Mouse (Mus musculus): ENCODE measurements at regions not wholly inside any gene's neighbourhood (a gene's known extent, or its start where the extent isn't known, plus 50 kb on each side); places are given as distances from the start of the nearest gene placed in this dataset.
A peak's percentile ranks its signal among the peaks of the same experiment; 100 is the strongest.

DNA sequence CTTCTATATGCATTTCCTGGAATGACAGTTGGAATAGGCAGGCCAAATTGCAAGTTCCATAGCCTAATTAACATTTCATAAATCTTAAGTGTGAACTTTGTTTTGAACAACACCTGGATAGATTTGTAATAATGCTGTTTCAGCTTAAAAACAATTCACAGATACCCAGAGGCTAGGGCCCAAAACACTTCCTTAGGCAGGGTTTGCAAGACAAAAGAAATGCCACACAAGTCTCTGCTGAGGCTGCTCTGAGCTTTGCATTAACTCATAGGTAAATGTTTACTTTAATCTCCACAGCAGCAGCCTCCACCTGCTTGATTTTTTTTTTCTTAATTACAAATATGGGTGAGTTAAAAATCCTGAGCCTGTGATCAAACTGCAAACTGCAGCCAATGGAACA is 118.4 kb downstream of the Gnat3 start:
- no peaks in the 10 kb centered on the region for H3K27me3 ChIP-seq (ENCODE audit: insufficient read depth, low read length)
- no peak overlapping the region for H3K4me2 ChIP-seq (ENCODE audit: low read depth, low read length, poor library complexity, severe bottlenecking)
- no peak overlapping the region for H3K9ac ChIP-seq (replicated peaks; ENCODE audit: low read length, poor library complexity, severe bottlenecking)
- H3K4me1 ChIP-seq (ENCODE audit: insufficient read depth, low read length), result no peaks in the 10 kb centered on the region
- no peaks in the 10 kb centered on the region for H3K36me3 ChIP-seq (ENCODE audit: insufficient read depth, low read length)
- TF ChIP-seq CTCF (IDR thresholded peaks at IDR 0.05), result no peak
- H3K27ac ChIP-seq (ENCODE audit: low read depth, low read length), result no peak overlapping the region
- ATAC-seq (ENCODE audit: low FRiP score), result no peak
- DNase-seq (ENCODE audit: low spot score), result no peak
- H3K9me3 ChIP-seq (ENCODE audit: low read length), result no peaks in the 10 kb centered on the region
- no peak overlapping the region for H3K4me3 ChIP-seq (ENCODE audit: low read depth, low read length)

DNA sequence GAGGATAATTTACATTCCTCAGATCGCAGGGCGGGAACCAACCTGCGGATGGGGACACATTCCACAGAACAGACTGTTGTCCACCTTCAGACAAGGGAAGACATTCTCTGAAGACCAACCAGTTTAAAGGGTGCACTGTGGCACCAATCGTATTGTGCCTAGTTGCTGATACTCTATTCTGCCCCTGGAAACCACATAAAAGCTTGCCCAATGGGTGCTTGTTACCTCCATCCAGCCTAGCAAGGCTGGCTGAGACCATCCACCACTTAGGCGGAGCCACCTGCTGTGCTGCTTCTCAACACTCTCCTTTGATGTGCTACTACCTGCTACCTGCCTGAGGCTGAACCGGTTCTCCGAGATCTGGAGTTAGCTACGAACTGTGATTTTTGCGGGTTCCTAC is 119.9 kb downstream of the Gnat3 start:
- no peak overlapping the region for H3K4me2 ChIP-seq (ENCODE audit: low read depth, low read length, poor library complexity, severe bottlenecking)
- H3K9ac ChIP-seq (replicated peaks; ENCODE audit: low read length, poor library complexity, severe bottlenecking), result no peak overlapping the region
- H3K27ac ChIP-seq (ENCODE audit: low read depth, low read length), result no peak overlapping the region
- no peaks in the 10 kb centered on the region for H3K27me3 ChIP-seq (ENCODE audit: insufficient read depth, low read length)
- no peaks in the 10 kb centered on the region for H3K9me3 ChIP-seq (ENCODE audit: low read length)
- ATAC-seq (ENCODE audit: low FRiP score), result no peak
- WGBS, result 82% methylated on average over 9 of the region's 9 CpGs
- H3K4me3 ChIP-seq (ENCODE audit: low read depth, low read length), result no peak overlapping the region
- no peak for DNase-seq (ENCODE audit: low spot score)
- H3K4me1 ChIP-seq (ENCODE audit: insufficient read depth, low read length), result no peaks in the 10 kb centered on the region
- H3K36me3 ChIP-seq (ENCODE audit: insufficient read depth, low read length), result no peaks in the 10 kb centered on the region
- no peak for TF ChIP-seq CTCF (IDR thresholded peaks at IDR 0.05)

DNA sequence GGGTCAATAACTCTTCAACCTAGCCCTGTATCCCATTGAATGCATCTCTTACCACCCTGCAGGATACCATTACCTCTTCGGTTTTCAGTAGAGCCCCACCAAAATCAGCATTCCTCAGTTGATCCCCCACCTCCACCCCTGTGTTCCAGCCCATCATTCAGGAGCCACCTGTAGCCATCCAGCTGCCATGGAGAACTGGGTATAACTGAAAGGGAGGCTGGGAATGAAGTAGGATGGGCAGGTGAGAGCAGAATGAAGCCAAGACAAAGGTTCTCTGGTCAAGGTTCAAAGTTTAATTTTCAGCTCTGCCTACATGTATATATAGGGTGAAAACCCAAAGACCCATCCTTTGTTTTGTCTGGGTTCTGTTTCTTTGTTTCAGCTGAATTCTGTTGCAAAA is 121.4 kb downstream of the Gnat3 start:
- TF ChIP-seq CTCF (IDR thresholded peaks at IDR 0.05), result no peak
- WGBS, result 93% methylated on average over 1 of the region's 1 CpGs
- H3K4me1 ChIP-seq (ENCODE audit: insufficient read depth, low read length), result no peaks in the 10 kb centered on the region
- no peaks in the 10 kb centered on the region for H3K27me3 ChIP-seq (ENCODE audit: insufficient read depth, low read length)
- no peak overlapping the region for H3K4me2 ChIP-seq (ENCODE audit: low read depth, low read length, poor library complexity, severe bottlenecking)
- H3K36me3 ChIP-seq (ENCODE audit: insufficient read depth, low read length), result no peaks in the 10 kb centered on the region
- no peaks in the 10 kb centered on the region for H3K9me3 ChIP-seq (ENCODE audit: low read length)
- ATAC-seq (ENCODE audit: low FRiP score), result no peak
- H3K4me3 ChIP-seq (ENCODE audit: low read depth, low read length), result no peak overlapping the region
- H3K9ac ChIP-seq (replicated peaks; ENCODE audit: low read length, poor library complexity, severe bottlenecking), result no peak overlapping the region
- no peak for DNase-seq (ENCODE audit: low spot score)
- H3K27ac ChIP-seq (ENCODE audit: low read depth, low read length), result no peak overlapping the region

DNA sequence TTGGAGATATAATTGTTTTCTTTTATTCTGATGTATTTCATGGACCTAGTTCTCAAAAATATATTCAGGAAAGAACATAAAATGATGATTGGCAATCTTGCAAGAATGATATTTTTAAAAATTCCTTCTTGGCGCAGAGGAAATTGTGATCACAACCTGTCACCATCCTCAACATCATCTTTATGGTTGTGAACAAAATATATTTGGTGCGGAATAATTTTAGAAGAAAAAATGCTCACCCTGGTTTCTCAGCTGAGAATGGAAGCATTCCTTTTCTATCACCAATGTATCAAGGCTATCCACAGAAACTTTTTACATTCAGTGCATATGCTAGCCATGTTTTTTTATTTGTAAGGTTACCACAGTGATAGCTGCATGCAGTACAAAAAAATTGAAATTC is 123.1 kb downstream of the Gnat3 start:
- Histone ChIP-seq H3K27me3 (ENCODE audit: insufficient read depth, low read length) (no peaks in the 10 kb centered on the region), H3K4me2 (ENCODE audit: low read depth, low read length, poor library complexity, severe bottlenecking) (no peak overlapping the region), H3K4me3 (ENCODE audit: low read depth, low read length) (no peak overlapping the region), H3K27ac (ENCODE audit: low read depth, low read length) (no peak overlapping the region), H3K9ac (replicated peaks; ENCODE audit: low read length, poor library complexity, severe bottlenecking) (no peak overlapping the region), H3K4me1 (ENCODE audit: insufficient read depth, low read length) (no peaks in the 10 kb centered on the region), H3K9me3 (ENCODE audit: low read length) (no peaks in the 10 kb centered on the region), H3K36me3 (ENCODE audit: insufficient read depth, low read length) (no peaks in the 10 kb centered on the region)
- ATAC-seq (ENCODE audit: low FRiP score) (no peak), DNase-seq (ENCODE audit: low spot score) (no peak)
- no peak for TF ChIP-seq CTCF (IDR thresholded peaks at IDR 0.05)
- 93% methylated on average over 2 of the region's 2 CpGs for WGBS

DNA sequence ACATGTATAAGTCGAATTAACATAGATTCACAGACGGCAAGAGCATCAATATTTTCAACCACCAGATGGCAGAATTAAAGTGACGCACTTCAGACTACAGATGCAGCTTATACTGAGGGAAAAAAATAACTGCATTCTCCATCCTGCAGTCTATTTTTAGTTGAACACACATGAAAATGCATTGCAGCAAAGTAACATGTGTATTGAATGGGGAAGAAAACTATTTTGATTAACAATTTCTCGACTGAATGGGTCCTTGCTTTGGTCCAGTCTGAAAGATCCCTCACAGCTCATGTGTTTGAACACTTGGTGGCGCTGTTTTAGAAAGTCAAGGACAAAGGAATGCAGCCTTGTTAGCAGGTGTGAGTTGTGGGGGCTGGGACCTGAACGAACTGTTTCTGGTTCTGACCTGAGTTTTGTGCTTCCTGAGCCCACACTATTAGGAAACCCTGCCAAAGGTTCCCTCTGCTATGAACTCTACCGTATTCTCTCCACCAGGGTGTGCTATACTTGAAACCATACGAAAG is 125.6 kb downstream of the Gnat3 start:
- WGBS, result 35% methylated on average over 8 of the region's 8 CpGs
- H3K4me3 ChIP-seq (ENCODE audit: low read depth, low read length), result no peak overlapping the region
- no peaks in the 10 kb centered on the region for H3K4me1 ChIP-seq (ENCODE audit: insufficient read depth, low read length)
- TF ChIP-seq CTCF (IDR thresholded peaks at IDR 0.05), result peak; percentile 76
- ATAC-seq (ENCODE audit: low FRiP score), result peak; percentile 87
- peak; percentile 77 for DNase-seq (ENCODE audit: low spot score)
- no peaks in the 10 kb centered on the region for H3K27me3 ChIP-seq (ENCODE audit: insufficient read depth, low read length)
- no peaks in the 10 kb centered on the region for H3K9me3 ChIP-seq (ENCODE audit: low read length)
- H3K9ac ChIP-seq (replicated peaks; ENCODE audit: low read length, poor library complexity, severe bottlenecking), result no peak overlapping the region
- H3K4me2 ChIP-seq (ENCODE audit: low read depth, low read length, poor library complexity, severe bottlenecking), result peak overlapping the region; percentile 29; the same call in 1 of the 2 replicates
- no peak overlapping the region for H3K27ac ChIP-seq (ENCODE audit: low read depth, low read length)
- H3K36me3 ChIP-seq (ENCODE audit: insufficient read depth, low read length), result no peaks in the 10 kb centered on the region

DNA sequence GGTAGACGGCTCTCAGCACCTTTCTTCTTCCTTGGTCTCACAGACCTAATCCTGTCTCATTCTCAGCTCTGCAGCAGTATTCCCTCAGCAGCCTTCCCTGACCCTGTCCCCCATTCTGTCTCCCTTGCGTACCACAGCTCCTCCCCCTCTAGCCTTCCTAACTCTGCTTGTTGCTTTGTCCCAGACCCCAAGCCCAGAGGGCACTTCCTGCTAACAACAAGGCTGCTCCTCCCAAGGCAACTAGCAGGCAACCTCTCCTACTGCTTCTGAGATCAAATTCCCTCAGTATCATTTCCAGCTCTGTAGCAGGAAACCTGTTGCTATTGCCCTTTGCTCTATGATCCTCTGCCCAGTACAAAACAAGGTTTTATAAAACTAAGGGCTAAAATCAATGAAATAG is 127.6 kb downstream of the Gnat3 start:
- no peak overlapping the region for H3K4me2 ChIP-seq (ENCODE audit: low read depth, low read length, poor library complexity, severe bottlenecking)
- no peak overlapping the region for H3K27ac ChIP-seq (ENCODE audit: low read depth, low read length)
- H3K9me3 ChIP-seq (ENCODE audit: low read length), result no peaks in the 10 kb centered on the region
- H3K4me1 ChIP-seq (ENCODE audit: insufficient read depth, low read length), result no peaks in the 10 kb centered on the region
- WGBS, result 65% methylated on average over 2 of the region's 2 CpGs
- no peak overlapping the region for H3K4me3 ChIP-seq (ENCODE audit: low read depth, low read length)
- no peak for DNase-seq (ENCODE audit: low spot score)
- no peaks in the 10 kb centered on the region for H3K36me3 ChIP-seq (ENCODE audit: insufficient read depth, low read length)
- no peak for TF ChIP-seq CTCF (IDR thresholded peaks at IDR 0.05)
- no peak overlapping the region for H3K9ac ChIP-seq (replicated peaks; ENCODE audit: low read length, poor library complexity, severe bottlenecking)
- ATAC-seq (ENCODE audit: low FRiP score), result no peak
- no peaks in the 10 kb centered on the region for H3K27me3 ChIP-seq (ENCODE audit: insufficient read depth, low read length)
